ENCODE assay signal across 8 mouse cellular contexts in genomic region chr7:100287748-100288578, GRCm38 (mm10). TPM values are rescaled to one million over a fixed set of nuclear protein-coding genes. Genes with fewer than 3 reads are reported as not detected.
DNase-seq lines count a peak whose midpoint lies in the region; ATAC-seq and TF ChIP-seq lines count a peak whose summit lies in the region.

No protein-coding gene starts in this region.

- peaks cover 3% of the 10 kb centered on the region; the same call in 1 of the 2 replicates for H3K27me3 ChIP-seq in cerebellum, adult 2 months (ENCODE audit: control insufficient read depth, insufficient read depth, low read length)
- H3K27me3 ChIP-seq in limb, embryonic 10.5 days (ENCODE audit: low read depth, poor library complexity, severe bottlenecking), result peaks cover 54% of the 10 kb centered on the region
- H3K27me3 ChIP-seq in midbrain, embryonic 13.5 days, result peaks cover 31% of the 10 kb centered on the region

- no peak for TF ChIP-seq POLR2A in cerebellum, adult 2 months (IDR thresholded peaks at IDR 0.05; ENCODE audit: borderline replicate concordance, insufficient read depth, low read length)

- WGBS in cerebellum, adult 2 months, result 40% methylated on average over 7 of the region's 7 CpGs
- 49% methylated on average over 7 of the region's 7 CpGs for WGBS in limb, embryonic 10.5 days
- WGBS in midbrain, embryonic 13.5 days, result 19% methylated on average over 7 of the region's 7 CpGs

- no peak for TF ChIP-seq CTCF in cerebellum, adult 2 months (IDR thresholded peaks at IDR 0.05; ENCODE audit: borderline replicate concordance, insufficient read depth, low read depth, low read length)

- ATAC-seq in midbrain, embryonic 13.5 days, result peak; percentile 73
- ATAC-seq in erythroblast, adult 5-6 weeks (replicated peaks; ENCODE audit: low FRiP score, poor library complexity, severe bottlenecking), result no peak

- no peak overlapping the region for H3K4me3 ChIP-seq in cerebellum, adult 2 months (replicated peaks; ENCODE audit: insufficient read depth, low read depth, low read length)
- H3K4me3 ChIP-seq in limb, embryonic 10.5 days, result peak overlapping the region; percentile 26
- no peak overlapping the region for H3K4me3 ChIP-seq in midbrain, embryonic 13.5 days (replicated peaks)

- DNase-seq in cerebellum, postnatal 25 days, result peak; percentile 23 to 55
- no peak for DNase-seq in cerebellum, adult 2 months
- peak; percentile 68 for DNase-seq in embryo, embryonic 10.5 days (ENCODE audit: low spot score)
- DNase-seq in heart, postnatal 36 days, result peak; percentile 37 to 53
- DNase-seq in limb, embryonic 10.5 days (ENCODE audit: low spot score), result peak; percentile 63
- DNase-seq in thymus, adult 18-20 months, result no peak

- no peaks in the 10 kb centered on the region for H3K36me3 ChIP-seq in limb, embryonic 10.5 days
- H3K36me3 ChIP-seq in midbrain, embryonic 13.5 days, result no peaks in the 10 kb centered on the region

- intact Hi-C loops in heart, postnatal 36 days (cut with DNase I), result no loop called here

- no peaks in the 10 kb centered on the region for H3K9me3 ChIP-seq in limb, embryonic 10.5 days (replicated peaks)
- H3K9me3 ChIP-seq in midbrain, embryonic 13.5 days, result no peaks in the 10 kb centered on the region

- H3K4me2 ChIP-seq in midbrain, embryonic 13.5 days (replicated peaks), result peak overlapping the region; percentile 28

- H3K4me1 ChIP-seq in cerebellum, adult 2 months (ENCODE audit: control insufficient read depth, insufficient read depth, low read length), result peaks cover 4% of the 10 kb centered on the region; the same call in 1 of the 2 replicates
- peaks cover 37% of the 10 kb centered on the region for H3K4me1 ChIP-seq in limb, embryonic 10.5 days
- H3K4me1 ChIP-seq in midbrain, embryonic 13.5 days (replicated peaks), result peaks cover 25% of the 10 kb centered on the region

- no peak overlapping the region for H3K27ac ChIP-seq in cerebellum, adult 2 months (ENCODE audit: insufficient read depth, low read length)
- peak overlapping the region; percentile 88 for H3K27ac ChIP-seq in limb, embryonic 10.5 days
- peak overlapping the region; percentile 81 for H3K27ac ChIP-seq in midbrain, embryonic 13.5 days

- no peak overlapping the region; the same call in 1 of the 2 replicates for H3K9ac ChIP-seq in midbrain, embryonic 13.5 days (replicated peaks)

RNA-seq across cellular contexts. Expression of gene P4ha3, which starts 2.6 kb away (rescaled TPM):
- 2.2 and 2.3 TPM in 2 replicates for polyA plus RNA-seq in cerebellum, adult 2 months (2012; rRNA removed)
- under 1 TPM; 0.27 to 0.58 TPM for total RNA-seq in heart, postnatal 36 days (2021)
- 1.1 and 2.4 TPM in 2 replicates for polyA plus RNA-seq in limb, embryonic 10.5 days (2016; fragmentation: Nextera tagmentation; extraction: Ambion mirVana)
- 3.6 and 5.5 TPM in 2 replicates for polyA plus RNA-seq in midbrain, embryonic 13.5 days (2015; fragmentation: Nextera tagmentation; extraction: Ambion mirVana)
- total RNA-seq in erythroblast, adult 5-6 weeks (2015; ENCODE audit: low replicate concordance), result not detected in 2 replicates
- not detected in 2 replicates for total RNA-seq in erythroblast, adult 5-6 weeks (2017; ENCODE audit: low replicate concordance)

Comparison
In these comparisons a context has a peak if more than half of its experiments do, and no peak if none do; other contexts are left out.
1. DNase-seq: peak in cerebellum, postnatal 25 days (2 of 2), embryo, embryonic 10.5 days (single experiment), heart, postnatal 36 days (2 of 2) and limb, embryonic 10.5 days (single experiment); none in cerebellum, adult 2 months (0 of 2) and thymus, adult 18-20 months (0 of 2).